Mouse (Mus musculus) regulatory T cell (primary cell): ENCODE data around the gene Wdr45b.
"Not testable (repeated sequence)": the region's sequence is repeated elsewhere in the genome, so short reads cannot be mapped to it uniquely, and the experiment has no call there.

ENCODE experiments used
- in situ Hi-C: fragments of 300-600 bp; cut with MboI, MseI; formaldehyde crosslinking; loops from one replicate; pipeline ENCODE4 v1.15.1; 2025; ENCODE audit warnings: high pct_unique_total_duplicates

Gene Wdr45b

DNA sequence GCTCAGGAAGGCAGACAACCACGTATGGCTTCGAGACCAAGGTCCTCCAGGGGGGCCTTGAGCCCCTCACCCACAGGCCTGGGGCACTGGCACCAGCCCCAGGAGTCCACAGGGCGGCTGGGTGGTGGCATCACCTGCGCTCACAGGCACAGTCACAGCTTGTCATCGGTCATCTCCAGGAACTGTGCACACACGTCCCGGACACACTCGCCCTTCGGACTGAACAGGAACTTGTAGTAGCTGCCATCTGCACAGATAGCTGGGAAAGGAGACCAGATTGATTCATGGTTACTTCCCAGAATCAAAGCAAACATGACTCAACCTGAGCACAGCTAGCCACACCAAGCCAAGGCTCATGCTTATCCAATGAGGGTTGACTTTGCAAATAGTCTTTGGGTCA, 26.0 kb downstream of the Wdr45b start:
- in situ Hi-C loops = no loop called here

DNA sequence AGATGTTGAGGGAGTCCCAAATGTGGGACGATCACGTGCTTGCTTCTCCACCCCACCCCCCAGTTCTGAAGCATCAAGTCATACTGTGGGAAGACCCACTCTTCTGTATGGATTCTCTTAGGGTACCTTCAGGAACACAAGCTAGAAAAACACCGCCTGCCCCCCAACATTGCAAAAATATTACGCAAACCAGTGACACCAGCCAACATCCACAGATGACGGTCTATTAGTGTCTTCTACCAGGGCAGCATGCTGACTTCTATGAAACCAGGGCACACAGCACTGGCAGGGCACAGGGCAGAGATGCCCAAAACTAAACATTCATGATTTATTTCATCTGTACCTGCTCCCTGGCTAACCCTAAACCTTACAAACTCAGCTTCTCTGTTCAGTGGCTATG, 27.6 kb downstream of the Wdr45b start:
- in situ Hi-C loops = no loop called here

DNA sequence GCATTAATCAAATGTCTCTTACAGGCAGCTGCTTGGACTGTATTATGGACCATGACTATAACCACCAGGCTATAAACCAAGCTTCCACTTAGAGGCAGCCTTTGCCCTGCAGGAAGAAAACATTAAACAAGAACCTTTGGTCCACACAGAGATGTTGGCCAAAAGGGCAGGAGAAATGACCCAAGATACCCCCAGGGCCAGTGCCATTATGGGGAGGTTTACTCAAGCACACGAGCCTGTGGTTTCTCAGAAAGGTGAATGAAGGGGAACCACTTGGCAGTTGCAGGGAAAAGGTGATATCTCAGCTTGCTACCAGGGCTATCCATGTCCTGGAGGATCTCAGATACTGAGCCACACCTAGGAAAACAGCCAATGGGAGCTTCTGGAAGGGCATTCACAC, 28.2 kb downstream of the Wdr45b start:
- in situ Hi-C loops = no loop called here

- in situ Hi-C loops = not testable (repeated sequence)
These were observed 46.5 kb downstream of the Wdr45b start for GRCm38 (mm10) chr11:121307712-121308111.

DNA sequence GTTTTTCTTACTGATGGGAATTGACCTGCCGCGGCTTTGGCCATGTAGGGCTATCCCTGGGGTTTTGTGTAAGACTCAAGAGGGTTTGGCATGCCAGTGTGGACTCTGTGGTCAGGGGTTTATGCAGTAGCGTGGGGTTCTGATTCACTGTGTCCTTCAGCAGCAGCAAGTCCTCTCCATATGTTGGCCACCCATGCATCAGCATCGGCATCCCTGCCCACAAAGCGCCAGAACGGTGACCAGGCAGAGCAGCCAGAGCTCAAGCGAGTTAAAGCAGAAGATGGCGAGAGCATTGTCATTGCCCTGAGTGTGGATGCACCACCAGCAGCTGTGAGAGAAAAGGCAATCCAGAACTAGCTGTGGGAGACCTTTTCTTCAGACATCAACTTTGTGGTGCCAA, 47.6 kb downstream of the Wdr45b start:
- in situ Hi-C loops = no loop called here

GRCm38 (mm10) chr11:121305371-121305770, 48.9 kb downstream of the Wdr45b start:
- in situ Hi-C loops = no loop called here

- in situ Hi-C loops = no loop called here
These were observed 54.0 kb downstream of the Wdr45b start for GRCm38 (mm10) chr11:121300265-121300664.

DNA sequence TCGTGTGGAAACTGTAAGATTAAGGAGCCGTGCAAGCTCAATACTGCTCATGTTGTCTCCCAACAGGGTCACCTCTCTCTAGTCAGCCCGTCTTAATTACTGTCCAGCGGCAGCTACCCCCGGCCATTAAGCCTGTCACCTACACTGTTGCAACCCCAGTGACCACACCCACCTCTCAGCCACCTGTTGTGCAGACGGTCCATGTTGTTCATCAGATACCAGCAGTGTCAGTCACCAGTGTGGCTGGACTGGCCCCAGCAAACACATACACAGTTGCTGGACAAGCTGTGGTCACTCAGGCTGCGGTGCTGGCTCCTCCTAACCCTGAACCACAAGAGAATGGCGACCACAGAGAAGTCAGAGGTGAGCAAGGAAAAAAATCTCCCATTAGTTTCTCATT, 55.8 kb downstream of the Wdr45b start:
- in situ Hi-C loops = no loop called here

DNA sequence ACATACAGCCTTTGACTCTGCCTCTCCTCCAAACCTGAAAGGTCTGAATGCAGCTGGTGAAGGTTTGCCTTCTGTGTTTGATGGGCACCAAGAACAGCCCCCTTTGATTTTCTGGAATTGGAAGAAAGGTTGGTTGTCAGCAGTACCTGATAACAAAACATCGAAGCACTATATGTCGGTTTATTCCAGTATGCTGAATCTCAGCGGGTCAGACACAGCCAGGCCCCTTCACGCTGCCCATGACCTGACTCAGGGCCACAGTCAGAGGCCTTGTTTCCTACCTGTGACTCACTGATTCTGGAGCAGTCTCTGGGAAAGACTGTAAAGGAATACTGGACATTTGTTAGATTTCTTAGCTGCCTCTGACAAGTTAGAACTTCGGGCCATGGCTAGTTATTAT, 59.5 kb downstream of the Wdr45b start:
- in situ Hi-C loops = no loop called here

DNA sequence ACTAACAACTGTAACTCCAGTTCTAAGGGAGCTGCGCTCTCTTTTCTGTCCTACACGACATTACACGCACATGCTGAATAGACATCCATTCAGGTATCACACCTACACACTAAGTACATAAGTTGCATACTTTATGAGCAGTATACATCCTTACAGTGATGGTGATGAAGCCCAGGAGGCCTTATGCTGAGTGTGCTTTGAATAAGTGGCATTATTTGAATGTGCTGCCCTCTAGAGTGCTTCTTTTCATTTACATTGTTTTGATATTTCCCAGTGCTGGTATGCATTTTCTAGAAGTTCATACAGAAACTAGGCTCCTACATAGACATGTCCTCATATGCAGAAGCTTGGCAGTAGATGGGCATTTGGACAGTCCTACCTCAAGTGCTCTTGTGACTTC, 64.4 kb downstream of the Wdr45b start:
- in situ Hi-C loops = no loop called here

- in situ Hi-C loops = no loop called here
These were observed 71.3 kb downstream of the Wdr45b start for GRCm38 (mm10) chr11:121282911-121283310.

DNA sequence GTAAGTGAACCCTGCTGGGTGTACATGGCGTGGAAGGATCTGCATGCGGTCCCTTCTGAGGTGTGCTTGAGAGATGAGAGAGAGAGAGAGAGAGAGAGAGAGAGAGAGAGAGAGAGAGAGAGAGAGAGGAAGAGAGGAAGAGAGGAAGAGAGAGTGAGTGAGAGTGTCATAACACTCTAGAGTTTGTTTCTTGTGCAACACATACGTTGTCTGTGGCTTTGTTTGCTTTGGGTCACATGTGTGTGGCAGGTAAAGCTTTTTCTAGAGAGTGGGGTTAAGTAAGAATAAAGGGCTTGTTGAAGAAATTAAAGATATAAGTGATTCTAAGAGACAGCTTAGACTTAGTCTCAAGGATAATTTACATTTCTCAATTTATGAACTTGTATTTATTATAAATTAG, 76.2 kb downstream of the Wdr45b start:
- in situ Hi-C loops = no loop called here

DNA sequence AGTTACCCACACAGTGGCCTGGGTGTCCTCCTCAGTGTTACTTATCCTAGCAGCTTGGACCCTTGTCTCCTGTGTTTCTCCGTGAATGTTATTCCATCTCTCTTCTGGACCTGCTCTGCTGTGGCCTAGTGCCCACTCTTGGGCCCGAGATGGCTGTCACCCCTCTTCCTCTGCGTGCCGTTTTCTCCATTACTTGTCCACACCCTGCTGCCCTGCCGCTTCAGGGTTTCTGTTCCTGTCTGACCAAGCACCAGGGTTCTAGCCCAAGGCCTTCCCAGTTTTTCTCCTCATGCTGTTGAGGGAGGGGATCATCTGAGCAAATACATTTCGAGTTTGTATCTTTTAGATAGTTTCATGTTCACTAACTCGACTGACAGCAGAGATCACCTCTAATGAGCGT, 76.7 kb downstream of the Wdr45b start:
- in situ Hi-C loops = no loop called here
